9 mouse cellular contexts compared by ENCODE assay signal in genomic region chr9:6344924-6345323, GRCm38 (mm10).
A peak's percentile ranks its signal among the peaks of the same experiment; 100 is the strongest.
DNase-seq lines count a peak whose midpoint lies in the region; ATAC-seq and TF ChIP-seq lines count a peak whose summit lies in the region.
"Had no signal": no experiment of that assay in that cellular context is flagged by ENCODE, and none has a peak within 500 bp of the region (broad histone marks: within the 10 kb centered on the region; RNA-seq: fewer than 3 reads in every experiment).

No protein-coding gene starts in this region.

- H3K27ac ChIP-seq in intestine, embryonic 14.5 days (ENCODE audit: low read depth): no peak overlapping the region
- no peak overlapping the region for H3K27ac ChIP-seq in midbrain, postnatal 0 days (ENCODE audit: low read depth, low read length)

- 37% methylated on average over 4 of the region's 4 CpGs for WGBS in intestine, embryonic 14.5 days
- whole genome bisulfite sequencing in midbrain, postnatal 0 days: 66% methylated on average over 4 of the region's 4 CpGs

- peaks cover 7% of the 10 kb centered on the region; the same call in 1 of the 2 replicates for H3K4me1 ChIP-seq in intestine, embryonic 14.5 days (replicated peaks; ENCODE audit: control insufficient read depth, insufficient read depth, low read length)
- no peaks in the 10 kb centered on the region for H3K4me1 ChIP-seq in midbrain, postnatal 0 days (ENCODE audit: insufficient read depth, low read length)

- no peaks in the 10 kb centered on the region for H3K27me3 ChIP-seq in intestine, embryonic 14.5 days (replicated peaks; ENCODE audit: control insufficient read depth, insufficient read depth, low read length)
- H3K27me3 ChIP-seq in midbrain, postnatal 0 days (ENCODE audit: insufficient read depth, low read length): no peaks in the 10 kb centered on the region

- H3K9ac ChIP-seq in intestine, embryonic 14.5 days (ENCODE audit: low read length): no peak overlapping the region
- H3K9ac ChIP-seq in midbrain, postnatal 0 days (replicated peaks; ENCODE audit: low read length, poor library complexity, severe bottlenecking): no peak overlapping the region

- DNase-seq in cerebellum, adult 8-10 months: peak; percentile 1
- no peak for DNase-seq in cerebellum, adult 11 months
- peak; percentile 6 to 16 for DNase-seq in layer of hippocampus, postnatal 14 days (ENCODE audit: low spot score in 2 of 2)
- DNase-seq in layer of hippocampus, adult 18-20 months (ENCODE audit: low spot score in 2 of 2): no peak
- no peak for DNase-seq in intestine, embryonic 14.5 days (ENCODE audit: low spot score)
- peak; percentile 67 for DNase-seq in midbrain, postnatal 0 days (ENCODE audit: low spot score)
- no peak for DNase-seq in natural killer cell, adult 2 months (ENCODE audit: low spot score in 2 of 2)
- DNase-seq: thymus, postnatal 36 days had no signal

- TF ChIP-seq CTCF in midbrain, postnatal 0 days (IDR thresholded peaks at IDR 0.05): no peak

- H3K4me3 ChIP-seq in intestine, embryonic 14.5 days (ENCODE audit: low read depth, low read length): no peak overlapping the region
- no peak overlapping the region for H3K4me3 ChIP-seq in midbrain, postnatal 0 days (ENCODE audit: low read depth, low read length)

- no peaks in the 10 kb centered on the region for H3K36me3 ChIP-seq in intestine, embryonic 14.5 days (ENCODE audit: control insufficient read depth, insufficient read depth, low read length)
- no peaks in the 10 kb centered on the region for H3K36me3 ChIP-seq in midbrain, postnatal 0 days (ENCODE audit: insufficient read depth, low read length)

- H3K4me2 ChIP-seq in intestine, embryonic 14.5 days (ENCODE audit: low read length): no peak overlapping the region
- H3K4me2 ChIP-seq in midbrain, postnatal 0 days (ENCODE audit: low read depth, low read length, poor library complexity, severe bottlenecking): no peak overlapping the region

- peak; percentile 76 for ATAC-seq in intestine, embryonic 14.5 days (replicated peaks; ENCODE audit: low FRiP score, low TSS enrichment, low read depth)
- ATAC-seq in midbrain, postnatal 0 days (ENCODE audit: low FRiP score): no peak
- no peak for ATAC-seq in megakaryocyte-erythroid progenitor cell, adult 5-6 weeks (replicated peaks; ENCODE audit: low FRiP score, low TSS enrichment, poor library complexity, severe bottlenecking)

- no peaks in the 10 kb centered on the region for H3K9me3 ChIP-seq in intestine, embryonic 14.5 days (ENCODE audit: control insufficient read depth, low read length)
- H3K9me3 ChIP-seq in midbrain, postnatal 0 days (ENCODE audit: low read length): no peaks in the 10 kb centered on the region

Comparison
In these comparisons a context has a peak if more than half of its experiments do, and no peak if none do; other contexts are left out.
1. DNase-seq: peak in cerebellum, adult 8-10 months (single experiment), layer of hippocampus, postnatal 14 days (2 of 2) and midbrain, postnatal 0 days (single experiment); none in cerebellum, adult 11 months (single experiment), layer of hippocampus, adult 18-20 months (0 of 2), intestine, embryonic 14.5 days (single experiment) and natural killer cell, adult 2 months (0 of 2).